Mouse (Mus musculus): ENCODE data around the gene Megf11. TPM values are rescaled to one million over a fixed set of nuclear protein-coding genes. Genes with fewer than 3 reads are reported as not detected.

The Megf11 gene
- total RNA-seq, 2 experiments from 2014 or later = not detected

DNA sequence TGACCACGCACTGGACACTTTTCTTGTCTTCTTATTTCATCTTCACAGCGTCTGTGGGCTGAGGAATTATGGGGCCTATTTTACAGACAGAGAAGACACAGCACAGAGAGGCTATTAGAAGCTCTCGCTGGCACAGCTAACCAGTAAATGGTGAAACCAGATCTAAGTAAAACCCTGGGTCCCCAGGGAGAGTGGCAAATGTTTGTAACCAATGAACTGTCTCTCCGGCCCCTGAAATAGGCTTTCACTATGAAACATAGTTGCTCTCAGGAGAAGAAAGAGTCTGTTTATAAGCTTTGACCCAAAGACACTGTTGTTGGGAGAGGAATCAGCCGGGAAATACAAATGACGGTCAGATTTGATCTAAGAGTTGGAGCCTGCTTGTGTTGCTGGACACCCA lies 162.9 kb downstream of the Megf11 start:
- no peak for ATAC-seq (replicated peaks; ENCODE audit: low FRiP score, low TSS enrichment, poor library complexity, severe bottlenecking)

DNA sequence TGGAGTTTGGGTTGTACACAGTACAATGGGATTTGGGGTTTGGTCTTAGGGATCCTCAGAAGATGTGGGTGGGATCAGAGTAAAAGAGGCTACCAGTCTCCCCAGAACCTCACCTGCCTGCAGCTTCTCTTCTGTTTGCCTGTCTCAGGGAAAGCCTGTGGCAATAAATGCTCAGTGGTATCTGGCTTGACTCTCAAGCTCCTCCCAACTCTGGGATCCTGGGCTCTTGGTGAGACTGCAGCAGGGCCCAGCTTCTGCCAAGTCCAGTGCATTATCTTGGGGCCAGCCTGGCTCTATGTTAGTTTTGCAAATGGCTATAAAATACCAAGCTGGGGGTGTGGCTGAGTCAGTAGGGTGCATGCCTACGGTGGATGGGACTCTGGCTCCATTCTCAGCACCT lies 165.9 kb downstream of the Megf11 start:
- ATAC-seq (replicated peaks; ENCODE audit: low FRiP score, low TSS enrichment, poor library complexity, severe bottlenecking) = peak; percentile 66

DNA sequence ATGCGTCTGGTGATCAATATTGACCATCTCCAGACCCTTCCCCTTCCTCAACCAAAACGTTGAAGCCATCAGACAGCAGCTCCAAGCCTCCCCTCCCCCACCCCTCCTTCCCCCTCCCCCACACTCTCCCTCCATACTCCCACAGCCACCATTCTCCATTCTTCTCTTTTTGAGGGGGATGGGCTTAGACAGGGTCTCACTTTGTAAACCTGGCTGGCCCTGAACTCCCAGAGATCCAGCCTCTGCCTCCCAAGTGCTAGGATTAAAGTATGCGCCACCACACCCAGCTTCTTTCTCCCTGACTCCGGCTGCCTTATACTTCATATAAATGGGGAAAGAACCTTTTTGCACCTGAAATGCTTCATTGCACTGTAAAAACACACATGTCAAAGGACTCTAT lies 166.6 kb downstream of the Megf11 start:
- ATAC-seq (replicated peaks; ENCODE audit: low FRiP score, low TSS enrichment, poor library complexity, severe bottlenecking) = no peak

DNA sequence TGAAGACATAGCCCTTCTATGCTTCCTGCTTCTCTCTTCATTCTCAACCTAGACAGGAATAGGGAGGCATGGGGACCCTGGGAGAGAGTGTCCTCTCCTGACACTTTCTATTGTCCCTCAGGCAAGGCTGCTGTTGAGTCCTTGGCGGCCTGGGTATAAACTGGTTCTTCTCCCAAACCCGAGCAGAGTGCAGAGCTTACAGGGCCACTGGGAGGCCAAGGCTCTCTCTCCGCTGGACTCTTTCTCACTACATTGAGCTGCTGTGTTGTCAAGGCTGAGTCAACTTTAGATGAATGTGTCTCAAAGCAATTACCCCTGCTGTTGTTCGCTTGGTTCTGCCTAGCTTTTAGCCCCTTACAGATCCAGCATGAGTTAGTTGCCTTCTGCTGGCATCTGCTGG lies 168.0 kb downstream of the Megf11 start:
- no peak for ATAC-seq (replicated peaks; ENCODE audit: low FRiP score, low TSS enrichment, poor library complexity, severe bottlenecking)

DNA sequence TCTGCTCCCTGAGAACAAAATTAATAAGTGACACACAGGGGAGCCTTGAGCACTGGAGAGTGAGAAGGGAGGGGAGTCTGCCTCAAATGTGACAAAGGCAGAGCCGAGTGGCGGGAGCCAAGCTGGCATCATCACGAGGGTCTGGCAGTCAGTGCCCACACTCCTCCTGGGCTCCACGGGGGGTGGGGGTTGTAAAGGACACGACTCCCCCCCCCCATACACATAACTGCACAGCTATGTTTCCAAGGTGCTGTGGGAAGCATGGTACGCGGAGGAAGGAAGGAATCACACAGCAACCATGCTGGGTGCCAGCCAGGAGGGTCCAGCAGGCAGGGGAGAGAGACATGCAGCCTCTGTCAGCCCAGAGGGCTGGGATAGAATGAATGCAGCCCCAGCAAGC lies 170.2 kb downstream of the Megf11 start:
- no peak for ATAC-seq (replicated peaks; ENCODE audit: low FRiP score, low TSS enrichment, poor library complexity, severe bottlenecking)

DNA sequence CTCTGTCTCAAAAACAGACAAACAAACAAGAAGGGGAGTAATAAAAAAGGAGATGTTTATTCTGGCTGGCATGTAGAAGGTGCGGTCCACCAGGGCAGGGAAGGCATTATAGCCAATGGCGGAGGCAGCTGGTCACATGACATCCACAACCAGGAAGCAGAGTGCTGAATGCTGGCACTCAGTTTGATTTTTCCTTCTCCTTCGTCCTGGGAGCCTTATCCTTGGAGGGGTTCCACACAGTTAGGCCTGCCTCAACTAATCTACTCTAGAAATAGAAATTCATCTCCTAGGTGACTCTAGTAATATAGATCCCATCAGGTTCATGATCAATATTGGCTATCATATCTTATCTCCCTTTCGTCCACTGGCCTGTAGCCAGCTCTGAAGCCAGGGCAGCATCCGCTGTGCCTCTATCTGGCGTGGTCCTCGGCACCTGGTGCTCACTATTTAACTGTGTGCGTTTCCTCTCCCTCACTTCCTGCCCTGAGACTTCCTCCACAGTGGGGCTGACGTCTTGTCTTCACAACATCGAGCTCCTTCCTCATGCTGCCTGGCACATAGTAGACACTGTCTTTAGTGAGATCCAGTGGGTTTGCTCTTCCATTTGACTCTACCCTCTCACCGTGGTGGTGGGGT lies 171.8 kb downstream of the Megf11 start:
- no peak for ATAC-seq (replicated peaks; ENCODE audit: low FRiP score, low TSS enrichment, poor library complexity, severe bottlenecking)

DNA sequence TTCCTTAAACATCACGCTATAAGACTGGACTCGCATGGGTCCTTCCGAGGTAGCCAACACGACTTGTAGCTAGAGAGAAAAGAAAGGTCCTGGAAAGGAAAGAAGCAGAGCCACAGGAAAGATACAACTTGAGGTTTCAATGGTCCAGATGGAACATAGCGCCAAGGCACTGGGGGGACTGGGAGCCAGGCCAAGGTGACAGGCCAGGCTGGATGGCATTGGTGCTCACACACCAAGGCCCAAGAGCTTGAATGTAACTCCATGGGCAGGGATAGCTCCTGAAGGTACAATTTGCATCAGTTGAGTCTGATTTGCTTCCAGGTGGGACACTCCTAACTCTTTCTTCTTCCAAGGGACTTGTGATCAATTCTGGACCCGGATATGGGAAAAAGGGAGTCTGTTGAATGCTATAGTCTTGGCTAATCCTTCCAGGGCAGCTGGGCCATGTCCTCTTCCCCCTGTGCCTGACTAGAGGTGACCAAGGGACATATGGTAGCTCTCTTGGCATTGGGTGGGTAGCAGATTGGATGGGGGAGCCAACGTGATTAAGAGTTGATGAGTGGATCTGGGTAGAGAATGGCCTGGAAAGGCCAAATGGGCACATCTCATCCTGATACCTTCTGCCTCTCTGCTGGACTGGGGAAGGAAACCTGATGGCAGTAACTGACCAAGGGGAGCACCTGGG lies 172.6 kb downstream of the Megf11 start:
- no peak for ATAC-seq (replicated peaks; ENCODE audit: low FRiP score, low TSS enrichment, poor library complexity, severe bottlenecking)

DNA sequence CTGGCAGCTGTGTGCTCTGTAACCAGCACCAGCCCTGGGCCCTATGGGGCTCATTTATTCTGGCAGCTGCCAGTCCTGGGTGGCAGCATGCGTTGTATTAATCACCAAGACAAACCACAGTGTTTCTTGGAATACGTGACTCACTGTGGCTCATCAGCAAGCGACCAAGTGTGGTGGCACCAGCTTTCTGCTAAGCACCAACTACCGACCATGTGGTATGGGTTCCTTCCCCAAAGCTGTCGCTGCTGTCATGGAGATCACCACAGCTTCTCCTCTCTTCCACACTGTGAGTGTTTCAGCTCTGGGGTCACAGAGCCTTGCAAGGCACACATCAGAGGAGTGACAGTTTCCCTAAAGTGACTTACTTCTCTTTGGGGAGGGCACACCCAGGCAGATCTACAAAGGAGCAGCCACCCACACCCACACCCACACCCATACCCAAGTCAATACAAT lies 178.9 kb downstream of the Megf11 start:
- peak; percentile 45 for ATAC-seq (replicated peaks; ENCODE audit: low FRiP score, low TSS enrichment, poor library complexity, severe bottlenecking)

DNA sequence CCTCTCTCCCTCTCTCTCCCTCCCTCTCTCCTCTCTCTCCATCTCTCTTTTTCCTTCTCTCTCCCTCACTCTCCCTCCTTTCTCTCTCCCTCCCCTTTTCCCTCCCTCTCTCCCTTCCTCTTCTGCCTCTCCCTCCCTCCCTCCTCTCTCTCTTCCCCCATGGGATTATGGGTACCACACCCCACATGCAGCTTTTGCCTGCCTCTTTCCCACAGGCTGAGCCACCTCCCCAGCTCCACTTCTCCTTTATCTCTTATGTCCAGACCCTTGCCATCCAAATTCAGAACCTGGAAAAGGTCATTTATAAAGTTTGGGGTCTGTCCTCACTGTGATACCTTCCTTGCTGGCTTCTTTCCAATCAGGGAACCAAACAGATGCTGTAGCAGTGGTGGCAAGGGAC lies 180.5 kb downstream of the Megf11 start:
- ATAC-seq (replicated peaks; ENCODE audit: low FRiP score, low TSS enrichment, poor library complexity, severe bottlenecking) = 0 out of 2 replicates have a peak, but pooled peaks have one; percentile 38

DNA sequence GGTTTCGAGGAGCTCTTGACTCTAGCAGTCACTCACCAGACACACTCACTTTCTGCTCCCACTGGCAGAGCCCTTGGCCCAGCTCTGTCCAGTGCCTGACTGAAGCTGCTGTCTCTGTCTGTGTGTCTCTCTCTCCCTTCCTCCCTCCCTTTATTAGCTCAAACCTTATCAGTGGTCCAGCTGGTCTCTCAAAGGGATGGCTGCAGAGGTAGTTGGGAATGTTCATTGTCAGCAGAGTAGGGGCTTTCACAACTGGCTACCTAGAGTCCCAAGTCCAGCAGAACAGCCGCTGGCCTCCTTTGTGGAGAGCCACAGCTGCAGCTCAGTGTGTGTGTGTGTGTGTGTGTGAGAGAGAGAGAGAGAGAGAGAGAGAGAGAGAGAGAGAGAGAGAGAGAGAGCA lies 180.9 kb downstream of the Megf11 start:
- 0 out of 2 replicates have a peak, but pooled peaks have one; percentile 9 for ATAC-seq (replicated peaks; ENCODE audit: low FRiP score, low TSS enrichment, poor library complexity, severe bottlenecking)

DNA sequence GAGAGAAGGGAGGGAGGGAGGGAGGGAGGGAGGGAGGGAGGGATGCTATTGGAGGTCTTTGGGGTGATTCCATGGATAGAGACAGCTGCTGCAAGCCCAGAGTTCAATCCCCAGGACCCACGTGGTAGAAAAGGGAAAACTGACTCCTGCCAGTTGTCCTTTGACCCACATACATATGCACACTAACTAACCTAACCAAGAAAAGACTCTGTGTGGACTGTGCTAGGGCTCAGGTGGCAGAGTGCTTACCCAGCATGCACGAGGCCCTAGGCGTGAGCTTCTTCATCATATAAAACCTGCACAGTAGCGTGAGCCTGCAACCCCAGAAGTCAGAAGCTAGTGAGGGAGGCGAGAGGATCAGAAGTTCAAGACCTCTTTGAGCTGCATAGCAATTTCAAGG lies 182.1 kb downstream of the Megf11 start:
- ATAC-seq (replicated peaks; ENCODE audit: low FRiP score, low TSS enrichment, poor library complexity, severe bottlenecking) = no peak

DNA sequence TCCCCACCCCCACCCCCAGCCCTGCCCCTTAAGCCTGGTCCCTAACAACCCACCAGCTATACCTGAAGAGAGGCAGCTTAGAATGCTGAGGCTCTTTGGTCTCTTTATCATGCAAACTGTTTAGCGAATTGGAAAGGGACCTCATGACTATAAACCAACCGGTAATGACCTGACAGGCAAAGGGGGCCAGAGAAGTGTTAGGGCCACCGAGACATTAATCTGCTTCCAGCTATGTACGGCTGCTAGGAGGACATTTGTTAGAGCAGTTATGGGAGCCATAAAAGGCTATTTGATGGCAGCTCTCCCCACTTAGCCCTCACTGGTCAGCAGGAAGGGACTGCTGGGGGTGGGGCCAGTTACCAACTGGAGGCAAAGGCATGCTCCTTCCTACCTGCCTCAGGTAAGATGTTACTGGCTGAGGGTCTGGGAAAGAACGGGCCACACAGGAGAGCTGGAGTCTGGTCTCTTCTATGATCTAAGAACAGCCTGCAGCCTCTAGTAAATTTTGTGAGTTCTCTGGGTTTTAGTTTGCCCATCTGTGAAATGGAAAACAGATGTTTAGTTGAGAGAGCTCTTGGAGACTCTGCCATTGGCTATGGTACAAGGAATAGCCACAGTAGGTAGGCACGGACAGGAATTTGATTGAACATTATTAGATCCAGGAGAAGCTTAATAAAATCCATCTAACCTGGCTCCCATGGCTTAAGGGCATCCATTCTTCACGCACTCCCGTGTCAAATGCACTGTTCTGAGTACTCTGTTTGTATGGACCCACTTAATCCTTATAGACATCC lies 183.2 kb downstream of the Megf11 start:
- no peak for ATAC-seq (replicated peaks; ENCODE audit: low FRiP score, low TSS enrichment, poor library complexity, severe bottlenecking)

DNA sequence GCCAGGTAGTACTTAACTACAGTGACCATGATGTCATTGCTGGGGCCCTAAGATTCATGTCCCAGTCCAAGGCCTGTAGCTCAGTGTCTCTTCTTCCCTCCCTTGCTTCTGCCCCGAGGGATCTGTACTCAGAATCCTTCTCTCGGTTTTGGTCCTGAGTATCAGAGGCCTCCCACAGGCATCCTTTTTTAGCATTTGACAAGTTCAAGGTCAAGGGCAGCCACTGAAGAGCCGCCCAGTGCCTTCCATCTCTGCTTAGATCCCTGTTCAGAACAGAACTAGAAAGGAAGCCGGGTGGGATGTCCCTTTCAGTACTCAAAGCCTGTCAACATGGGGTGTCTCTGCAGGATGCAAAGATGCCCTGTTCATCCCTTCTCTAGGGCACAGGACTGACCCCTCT lies 185.0 kb downstream of the Megf11 start:
- ATAC-seq (replicated peaks; ENCODE audit: low FRiP score, low TSS enrichment, poor library complexity, severe bottlenecking) = no peak

DNA sequence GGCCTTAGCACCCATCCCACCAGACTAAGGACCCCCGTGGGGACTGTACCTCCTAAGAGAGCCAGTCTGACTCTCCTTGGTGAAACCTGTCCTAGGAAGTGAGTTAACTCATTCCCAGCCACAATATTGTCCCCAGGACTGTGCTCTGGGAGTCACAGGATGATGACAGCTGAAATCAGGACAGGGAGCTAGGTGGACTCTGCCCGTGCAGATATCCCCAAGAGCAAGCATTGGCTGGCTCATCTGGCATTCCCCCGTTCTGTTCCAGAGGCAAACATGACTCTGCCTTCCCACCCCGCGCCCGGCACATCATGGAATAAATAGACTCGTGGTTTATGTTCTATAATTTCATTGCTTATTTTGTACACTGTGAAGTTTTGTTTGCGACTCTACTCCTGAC lies 185.7 kb downstream of the Megf11 start:
- ATAC-seq (replicated peaks; ENCODE audit: low FRiP score, low TSS enrichment, poor library complexity, severe bottlenecking) = no peak

DNA sequence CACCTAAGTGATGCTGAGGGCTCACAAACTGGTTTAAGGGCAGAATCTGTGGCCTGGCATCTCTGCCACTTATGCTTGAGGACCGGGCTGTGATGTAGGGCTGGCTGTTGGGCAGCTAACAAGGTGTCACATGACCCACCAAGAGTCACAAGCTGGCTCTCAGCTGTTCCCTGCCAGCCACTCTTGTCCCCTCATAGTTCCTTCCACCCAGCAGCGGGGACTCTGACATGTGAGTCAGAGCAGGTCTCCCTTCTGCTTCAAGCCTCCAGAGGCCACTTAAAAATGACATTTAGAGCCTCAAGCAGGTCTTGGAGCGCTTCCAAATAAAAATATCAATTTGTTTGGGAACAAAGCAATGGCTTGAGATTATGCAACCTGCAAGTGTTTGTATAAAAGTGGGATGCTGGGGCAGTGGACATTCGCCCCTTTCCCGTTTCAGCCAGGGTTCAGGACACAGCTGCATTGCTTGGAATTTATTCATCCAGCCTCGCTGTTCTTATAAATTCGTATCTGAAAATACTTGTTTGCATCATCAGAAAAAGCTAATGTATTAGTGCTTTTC lies 187.3 kb downstream of the Megf11 start:
- no peak for ATAC-seq (replicated peaks; ENCODE audit: low FRiP score, low TSS enrichment, poor library complexity, severe bottlenecking)

DNA sequence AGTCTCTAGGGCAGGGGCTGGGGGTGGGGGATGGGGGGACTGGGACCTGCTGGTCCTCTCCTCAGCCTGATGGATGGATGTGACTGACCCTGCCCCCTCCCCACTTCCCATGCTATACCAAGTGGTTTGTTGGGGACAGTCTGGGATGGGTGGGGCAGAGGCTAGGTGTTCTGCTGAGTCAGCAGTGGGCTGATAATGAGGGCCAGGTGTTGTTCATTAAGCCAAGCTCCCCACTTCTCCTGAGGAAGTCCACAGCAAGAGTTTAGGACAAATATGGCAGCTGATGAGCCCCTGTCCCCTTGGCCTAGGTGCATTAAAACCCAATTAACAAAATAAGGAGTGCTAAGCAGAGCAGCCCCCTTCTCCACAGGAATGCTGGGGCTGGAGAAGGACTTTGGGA lies 190.2 kb downstream of the Megf11 start:
- no peak for ATAC-seq (replicated peaks; ENCODE audit: low FRiP score, low TSS enrichment, poor library complexity, severe bottlenecking)

DNA sequence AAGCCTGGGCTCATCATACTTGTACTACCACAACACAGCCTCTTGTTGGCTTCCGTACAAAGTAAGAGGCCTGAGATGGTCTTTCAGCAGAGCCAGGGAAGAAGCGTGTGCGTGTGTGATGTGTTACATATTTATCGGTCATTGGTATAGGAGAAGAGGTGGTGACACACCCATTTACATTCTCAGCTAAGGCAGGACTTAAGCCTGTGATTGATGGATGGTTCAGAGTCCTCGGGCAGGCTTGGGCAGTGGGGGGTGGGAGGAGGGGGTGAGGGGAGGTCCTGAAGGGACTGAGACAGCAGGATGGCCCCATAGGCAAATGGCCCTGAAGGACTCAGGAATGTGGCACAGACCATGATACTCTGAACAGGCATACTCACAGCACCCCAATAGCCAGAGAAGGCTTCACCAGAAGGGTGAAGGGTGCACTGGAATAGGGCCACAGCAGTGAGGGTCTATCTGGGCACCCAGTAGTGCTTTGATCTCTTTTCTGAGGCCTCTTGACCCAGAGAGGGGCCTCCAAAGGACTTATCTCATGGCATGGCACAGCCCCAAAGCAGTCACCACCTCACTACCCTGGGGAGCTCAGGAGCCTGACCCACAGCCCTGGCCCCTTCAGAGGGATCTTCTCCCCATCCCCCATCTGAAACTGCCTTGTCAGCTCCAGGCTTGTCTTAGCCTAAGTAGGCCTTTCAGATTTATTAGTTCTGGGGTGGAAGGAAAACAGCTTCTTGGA lies 190.9 kb downstream of the Megf11 start:
- no peak for ATAC-seq (replicated peaks; ENCODE audit: low FRiP score, low TSS enrichment, poor library complexity, severe bottlenecking)

DNA sequence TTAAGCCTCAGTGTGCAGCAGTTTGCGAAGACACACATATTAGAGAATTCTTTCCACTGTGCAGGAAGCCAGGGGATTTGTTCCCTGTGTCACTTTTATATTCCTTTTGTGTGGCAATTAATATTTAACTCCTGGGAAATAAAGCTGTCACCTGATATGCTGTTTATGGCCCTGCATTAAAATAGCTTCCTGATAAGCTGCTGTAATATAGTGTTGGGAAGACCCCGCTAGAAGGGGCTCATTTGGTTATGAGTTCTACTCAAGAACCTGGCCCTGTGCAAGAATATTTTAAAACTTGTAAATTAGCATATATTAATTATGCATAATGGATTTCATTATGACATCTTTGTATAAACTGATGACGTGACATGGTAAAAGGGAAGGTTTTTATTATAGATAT lies 191.7 kb downstream of the Megf11 start:
- ATAC-seq (replicated peaks; ENCODE audit: low FRiP score, low TSS enrichment, poor library complexity, severe bottlenecking) = no peak

DNA sequence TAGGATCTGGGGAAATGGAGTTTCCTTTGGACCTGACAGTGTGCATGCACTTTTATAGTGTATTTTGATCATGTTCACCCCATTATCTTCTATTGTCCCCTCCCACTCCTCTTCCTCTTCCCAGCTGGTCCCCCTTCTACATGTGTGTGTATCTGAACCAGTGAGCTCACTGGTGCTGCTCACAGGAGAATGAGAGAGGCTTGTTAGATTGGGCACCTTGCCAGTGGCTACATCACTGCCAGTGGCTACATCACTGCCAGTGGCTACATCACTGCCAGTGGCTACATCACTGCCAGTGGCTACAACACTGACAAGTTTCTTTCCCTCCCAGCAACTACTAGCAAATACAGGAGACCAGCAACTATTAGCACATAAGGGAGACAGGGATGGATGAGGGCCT lies 192.6 kb downstream of the Megf11 start:
- ATAC-seq (replicated peaks; ENCODE audit: low FRiP score, low TSS enrichment, poor library complexity, severe bottlenecking) = 0 out of 2 replicates have a peak, but pooled peaks have one; percentile 19

DNA sequence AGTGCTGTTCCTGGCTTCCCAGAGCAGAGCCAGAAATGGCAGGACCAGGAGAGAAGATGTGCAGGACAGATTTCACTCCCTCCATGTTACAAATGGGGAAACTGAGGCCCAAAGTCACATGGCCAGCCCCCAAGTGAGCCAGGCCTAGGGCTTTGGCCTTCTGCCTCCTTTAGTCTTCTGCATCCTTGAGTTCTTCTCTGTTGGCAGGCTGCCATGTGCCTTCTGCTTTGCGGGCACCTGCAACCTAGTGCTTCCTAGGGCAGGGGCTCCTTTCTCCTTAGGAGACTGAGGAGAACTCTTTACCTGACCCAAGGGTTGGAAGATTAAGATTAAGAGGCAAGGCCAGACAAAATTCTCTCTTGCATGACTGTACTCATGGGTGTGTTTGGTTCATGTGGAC lies 193.9 kb downstream of the Megf11 start:
- no peak for ATAC-seq (replicated peaks; ENCODE audit: low FRiP score, low TSS enrichment, poor library complexity, severe bottlenecking)

Data from megakaryocyte-erythroid progenitor cell, adult 5-6 weeks (primary cell).